ENCODE assay signal across 11 mouse cellular contexts in genomic region chr9:78513776-78514500, GRCm38 (mm10). TPM values are rescaled to one million over a fixed set of nuclear protein-coding genes. Genes with fewer than 3 reads are reported as not detected.
DNase-seq lines count a peak whose midpoint lies in the region; ATAC-seq lines count a peak whose summit lies in the region.
"Had no signal": no experiment of that assay in that cellular context is flagged by ENCODE, and none has a peak within 500 bp of the region (broad histone marks: within the 10 kb centered on the region; RNA-seq: fewer than 3 reads in every experiment).

No protein-coding gene starts in this region.

- no peak overlapping the region for H3K9ac ChIP-seq in forebrain, embryonic 13.5 days

- 0 out of 2 replicates have a peak, but pooled peaks cover 3% of the 10 kb centered on the region for H3K36me3 ChIP-seq in forebrain, embryonic 13.5 days (ENCODE audit: poor library complexity, severe bottlenecking)

- intact Hi-C loops in heart, postnatal 36 days (cut with DNase I), result no loop called here

- no peaks in the 10 kb centered on the region for H3K4me1 ChIP-seq in forebrain, embryonic 13.5 days

- peak; percentile 76 for DNase-seq in adrenal gland, adult 2 months
- no peak for DNase-seq in adrenal gland, adult 18-20 months (ENCODE audit: low spot score in 2 of 2)
- peak; percentile 56 for DNase-seq in adrenal gland, postnatal 10 days
- DNase-seq in heart, adult 8-10 months (ENCODE audit: low spot score), result peak; percentile 63
- DNase-seq in heart, postnatal 36 days, result peak; percentile 32 to 51
- DNase-seq in kidney, adult 9 months, result no peak
- no peak for DNase-seq in c-Kit-positive CD71-positive TER-119-positive erythroid progenitor cells, embryonic 14.5 days (ENCODE audit: low spot score)
- DNase-seq: B cell, adult 2 months; kidney, postnatal 10 days had no signal

- H3K9me3 ChIP-seq in forebrain, embryonic 13.5 days (replicated peaks), result peaks cover 5% of the 10 kb centered on the region; the same call in 1 of the 2 replicates

- no peak overlapping the region for H3K4me3 ChIP-seq in forebrain, embryonic 13.5 days

- no peak overlapping the region for H3K27ac ChIP-seq in forebrain, embryonic 13.5 days

- H3K27me3 ChIP-seq in forebrain, embryonic 13.5 days, result no peaks in the 10 kb centered on the region
- H3K27me3 ChIP-seq: Patski had no signal

- ATAC-seq in forebrain, embryonic 13.5 days, result no peak
- ATAC-seq: Patski had no signal

- H3K4me2 ChIP-seq in forebrain, embryonic 13.5 days, result no peak overlapping the region

- 88% methylated on average over 6 of the region's 6 CpGs for WGBS in forebrain, embryonic 13.5 days

RNA-seq across cellular contexts. Expression of gene Eef1a1, which starts 25.0 kb away (rescaled TPM):
- 1,000 to 10,000 TPM; 6,873 to 9,883 TPM for total RNA-seq in adrenal gland, adult 2 months (2021)
- 813 and 861 TPM in 2 replicates for polyA plus RNA-seq in adrenal gland, adult 2 months (2012; rRNA removed)
- 1,000 to 10,000 TPM; 6,346 to 6,879 TPM for total RNA-seq in adrenal gland, adult 18-20 months (2021)
- 1,000 to 10,000 TPM; 6,172 to 6,732 TPM for total RNA-seq in adrenal gland, postnatal 10 days (2021)
- 100 to 1,000 TPM; 830 to 950 (median 884) TPM for total RNA-seq in heart, adult 8-10 months (2022)
- 1,000 to 10,000 TPM; 1,083 to 1,160 TPM for total RNA-seq in heart, postnatal 36 days (2021)
- 4,108 and 4,123 TPM in 2 replicates for polyA plus RNA-seq in forebrain, embryonic 13.5 days (2015; fragmentation: Nextera tagmentation; extraction: Ambion mirVana)

Comparison
In these comparisons a context has a peak if more than half of its experiments do, and no peak if none do; other contexts are left out.
1. DNase-seq: peak in adrenal gland, adult 2 months (single experiment), adrenal gland, postnatal 10 days (single experiment), heart, adult 8-10 months (single experiment) and heart, postnatal 36 days (2 of 2); none in adrenal gland, adult 18-20 months (0 of 2), kidney, adult 9 months (single experiment) and c-Kit-positive CD71-positive TER-119-positive erythroid progenitor cells, embryonic 14.5 days (single experiment).
2. RNA of gene Eef1a1, which starts 25.0 kb away (total RNA-seq): 6,873 to 9,883 TPM in adrenal gland, adult 2 months, 6,346 to 6,879 TPM in adrenal gland, adult 18-20 months and 6,172 to 6,732 TPM in adrenal gland, postnatal 10 days; 1,083 to 1,160 TPM in heart, postnatal 36 days and 830 to 950 TPM in heart, adult 8-10 months; every median in the first group is over 4 times any median in the second.